Mouse (Mus musculus): ENCODE measurements at regions not wholly inside any gene's neighbourhood (a gene's known extent, or its start where the extent isn't known, plus 50 kb on each side); places are given as distances from the start of the nearest gene placed in this dataset.

GRCm38 (mm10) chr17:63757896-63758695 lies 104.8 kb upstream of the Fer start:
- H3K9me3 ChIP-seq (ENCODE audit: control insufficient read depth, low read depth, low read length), result no peaks in the 10 kb centered on the region
- H3K4me3 ChIP-seq (ENCODE audit: low read depth, low read length), result no peak overlapping the region
- WGBS, result 73% methylated on average over 13 of the region's 13 CpGs
- no peak overlapping the region for H3K27ac ChIP-seq (ENCODE audit: low read length)
- no peaks in the 10 kb centered on the region for H3K36me3 ChIP-seq (ENCODE audit: control insufficient read depth, insufficient read depth, low read length)
- no peak overlapping the region for H3K4me2 ChIP-seq (replicated peaks; ENCODE audit: low read depth, low read length)
- no peaks in the 10 kb centered on the region for H3K4me1 ChIP-seq (ENCODE audit: control insufficient read depth, insufficient read depth, low read length)
- no peak for ATAC-seq (ENCODE audit: insufficient number of reproducible peaks, insufficient read depth, low FRiP score, low read depth)
- no peaks in the 10 kb centered on the region for H3K27me3 ChIP-seq (ENCODE audit: control insufficient read depth, insufficient read depth, low read length)
- H3K9ac ChIP-seq (replicated peaks; ENCODE audit: low read depth, low read length), result no peak overlapping the region

DNA sequence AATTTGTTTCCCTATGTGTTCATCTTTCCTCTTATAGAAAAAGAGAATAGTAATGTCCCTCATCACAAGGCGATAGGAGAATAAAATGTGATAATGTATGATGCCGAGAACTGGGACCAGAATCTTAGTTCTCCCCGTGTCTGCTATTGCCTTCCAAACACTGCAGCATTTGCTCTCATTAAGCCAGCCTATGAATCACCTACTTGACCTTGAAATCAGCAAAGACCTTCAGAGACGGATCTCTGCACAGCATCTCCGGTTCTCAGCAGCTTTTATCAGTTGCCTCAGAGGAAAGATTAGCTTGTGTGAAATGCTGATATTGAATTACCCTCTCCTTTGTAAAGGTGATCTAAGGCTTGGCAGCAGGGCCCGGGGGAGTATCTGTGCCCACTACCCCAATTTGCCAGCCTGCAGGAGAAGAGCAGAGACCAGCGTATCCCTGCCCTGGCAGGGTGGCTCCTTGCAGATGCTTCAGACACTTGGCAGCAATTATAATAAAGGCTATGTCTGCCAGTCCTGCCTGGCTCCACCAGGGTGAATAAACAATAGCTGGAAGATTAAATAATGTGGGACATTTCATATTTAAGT lies 104.0 kb upstream of the Fer start:
- H3K9ac ChIP-seq (replicated peaks; ENCODE audit: low read depth, low read length), result no peak overlapping the region
- ATAC-seq (ENCODE audit: insufficient number of reproducible peaks, insufficient read depth, low FRiP score, low read depth), result no peak
- 62% methylated on average over 7 of the region's 7 CpGs for WGBS
- H3K9me3 ChIP-seq (ENCODE audit: control insufficient read depth, low read depth, low read length), result no peaks in the 10 kb centered on the region
- H3K27me3 ChIP-seq (ENCODE audit: control insufficient read depth, insufficient read depth, low read length), result no peaks in the 10 kb centered on the region
- no peak overlapping the region for H3K4me2 ChIP-seq (replicated peaks; ENCODE audit: low read depth, low read length)
- H3K36me3 ChIP-seq (ENCODE audit: control insufficient read depth, insufficient read depth, low read length), result no peaks in the 10 kb centered on the region
- no peaks in the 10 kb centered on the region for H3K4me1 ChIP-seq (ENCODE audit: control insufficient read depth, insufficient read depth, low read length)
- H3K27ac ChIP-seq (ENCODE audit: low read length), result no peak overlapping the region
- no peak overlapping the region for H3K4me3 ChIP-seq (ENCODE audit: low read depth, low read length)

- no peaks in the 10 kb centered on the region for H3K4me1 ChIP-seq (ENCODE audit: control insufficient read depth, insufficient read depth, low read length)
- no peaks in the 10 kb centered on the region for H3K27me3 ChIP-seq (ENCODE audit: control insufficient read depth, insufficient read depth, low read length)
- no peak overlapping the region for H3K9ac ChIP-seq (replicated peaks; ENCODE audit: low read depth, low read length)
- H3K4me2 ChIP-seq (replicated peaks; ENCODE audit: low read depth, low read length), result no peak overlapping the region
- H3K4me3 ChIP-seq (ENCODE audit: low read depth, low read length), result no peak overlapping the region
- ATAC-seq (ENCODE audit: insufficient number of reproducible peaks, insufficient read depth, low FRiP score, low read depth), result no peak
- H3K36me3 ChIP-seq (ENCODE audit: control insufficient read depth, insufficient read depth, low read length), result no peaks in the 10 kb centered on the region
- no peak overlapping the region for H3K27ac ChIP-seq (ENCODE audit: low read length)
- H3K9me3 ChIP-seq (ENCODE audit: control insufficient read depth, low read depth, low read length), result no peaks in the 10 kb centered on the region
- 92% methylated on average over 5 of the region's 5 CpGs for WGBS
Observed at GRCm38 (mm10) chr17:63761058-63761457, 101.8 kb upstream of the Fer start.

DNA sequence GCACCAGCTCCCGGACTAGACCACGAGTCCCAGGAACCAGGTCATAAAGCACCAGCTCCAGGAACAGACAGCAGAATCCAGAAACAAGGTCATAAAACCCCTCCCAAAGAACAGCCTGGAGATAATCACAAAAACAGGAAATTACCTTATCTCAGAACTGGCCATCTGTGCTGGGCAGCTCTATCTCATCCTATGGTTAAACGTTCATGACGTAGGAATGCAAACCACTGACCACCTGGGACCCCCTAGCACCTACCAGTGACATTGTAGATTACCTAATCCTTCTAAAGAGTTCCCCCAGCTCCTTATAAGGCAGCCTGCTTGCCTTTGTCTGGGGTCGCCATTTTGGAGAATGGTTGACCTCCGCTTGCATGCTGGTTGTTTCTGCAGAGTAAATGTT lies 91.8 kb upstream of the Fer start:
- Histone ChIP-seq H3K4me3 (ENCODE audit: low read depth, low read length) (no peak overlapping the region), H3K27me3 (ENCODE audit: control insufficient read depth, insufficient read depth, low read length) (no peaks in the 10 kb centered on the region), H3K4me1 (ENCODE audit: control insufficient read depth, insufficient read depth, low read length) (no peaks in the 10 kb centered on the region), H3K4me2 (replicated peaks; ENCODE audit: low read depth, low read length) (no peak overlapping the region), H3K9ac (replicated peaks; ENCODE audit: low read depth, low read length) (no peak overlapping the region), H3K27ac (ENCODE audit: low read length) (no peak overlapping the region), H3K36me3 (ENCODE audit: control insufficient read depth, insufficient read depth, low read length) (no peaks in the 10 kb centered on the region), H3K9me3 (ENCODE audit: control insufficient read depth, low read depth, low read length) (no peaks in the 10 kb centered on the region)
- 76% methylated on average over 6 of the region's 6 CpGs for WGBS
- no peak for ATAC-seq (ENCODE audit: insufficient number of reproducible peaks, insufficient read depth, low FRiP score, low read depth)

DNA sequence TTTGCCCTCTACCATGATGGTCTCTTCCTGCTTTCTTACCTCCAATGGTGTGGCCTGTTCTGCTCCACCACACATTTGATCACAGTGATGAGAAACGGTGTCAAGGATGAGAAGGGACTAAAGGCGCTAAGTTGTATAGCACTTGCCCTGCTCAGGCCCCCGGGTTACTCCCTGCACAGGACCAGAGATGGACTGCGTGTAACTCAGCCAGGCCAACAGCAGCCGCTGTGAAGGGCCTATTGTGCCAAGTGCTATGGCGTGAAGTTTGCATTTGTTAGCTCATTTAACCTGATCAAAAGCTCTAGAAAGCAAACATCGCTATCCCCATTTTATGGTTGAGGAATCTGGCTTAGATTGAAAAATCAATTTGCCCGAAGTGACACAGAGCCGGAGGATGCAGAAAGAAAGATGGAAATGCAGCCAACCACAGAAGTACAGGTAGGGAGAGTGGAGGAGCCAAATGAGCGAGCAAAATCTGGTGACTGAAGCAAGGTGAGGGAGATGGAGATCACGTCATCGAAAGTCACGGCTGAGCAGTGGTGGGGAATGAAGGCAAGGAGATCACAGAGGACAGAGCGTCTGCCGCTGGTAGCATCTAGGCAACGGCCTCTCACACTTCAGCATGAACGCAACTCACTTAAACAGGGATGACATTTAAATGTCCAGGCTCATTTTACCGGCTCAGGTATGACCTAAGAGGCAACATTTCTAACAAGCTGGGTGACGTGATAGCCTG lies 78.3 kb upstream of the Fer start:
- Histone ChIP-seq H3K9me3 (ENCODE audit: control insufficient read depth, low read depth, low read length) (no peaks in the 10 kb centered on the region), H3K4me3 (ENCODE audit: low read depth, low read length) (no peak overlapping the region), H3K36me3 (ENCODE audit: control insufficient read depth, insufficient read depth, low read length) (no peaks in the 10 kb centered on the region), H3K4me2 (replicated peaks; ENCODE audit: low read depth, low read length) (no peak overlapping the region), H3K4me1 (ENCODE audit: control insufficient read depth, insufficient read depth, low read length) (no peaks in the 10 kb centered on the region), H3K27ac (ENCODE audit: low read length) (no peak overlapping the region), H3K27me3 (ENCODE audit: control insufficient read depth, insufficient read depth, low read length) (no peaks in the 10 kb centered on the region), H3K9ac (replicated peaks; ENCODE audit: low read depth, low read length) (no peak overlapping the region)
- WGBS, result 86% methylated on average over 19 of the region's 19 CpGs
- ATAC-seq (ENCODE audit: insufficient number of reproducible peaks, insufficient read depth, low FRiP score, low read depth), result no peak

DNA sequence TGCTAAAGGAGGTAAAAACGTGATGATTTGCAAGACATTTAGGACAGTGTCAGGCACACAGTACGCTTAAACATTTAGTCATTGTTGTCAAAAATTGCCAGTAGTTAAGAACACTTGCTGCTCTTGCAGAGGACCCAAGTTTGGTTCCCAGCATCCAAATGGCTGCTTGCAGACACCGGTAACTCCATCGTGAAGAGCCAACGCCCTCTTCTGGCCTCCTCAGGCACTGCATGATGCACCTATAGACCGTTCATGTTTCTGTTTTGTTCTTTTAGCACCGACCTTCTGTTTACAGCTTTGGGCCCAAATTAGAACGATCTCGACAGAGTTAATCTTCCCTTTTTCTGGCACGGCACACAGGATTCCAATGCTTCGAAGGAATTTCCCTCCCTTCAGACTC lies 76.4 kb upstream of the Fer start:
- H3K27ac ChIP-seq (ENCODE audit: low read length), result no peak overlapping the region
- H3K9ac ChIP-seq (replicated peaks; ENCODE audit: low read depth, low read length), result no peak overlapping the region
- H3K36me3 ChIP-seq (ENCODE audit: control insufficient read depth, insufficient read depth, low read length), result no peaks in the 10 kb centered on the region
- no peak overlapping the region for H3K4me3 ChIP-seq (ENCODE audit: low read depth, low read length)
- H3K4me1 ChIP-seq (ENCODE audit: control insufficient read depth, insufficient read depth, low read length), result no peaks in the 10 kb centered on the region
- ATAC-seq (ENCODE audit: insufficient number of reproducible peaks, insufficient read depth, low FRiP score, low read depth), result no peak
- WGBS, result 74% methylated on average over 11 of the region's 11 CpGs
- no peaks in the 10 kb centered on the region for H3K27me3 ChIP-seq (ENCODE audit: control insufficient read depth, insufficient read depth, low read length)
- H3K9me3 ChIP-seq (ENCODE audit: control insufficient read depth, low read depth, low read length), result no peaks in the 10 kb centered on the region
- no peak overlapping the region for H3K4me2 ChIP-seq (replicated peaks; ENCODE audit: low read depth, low read length)

DNA sequence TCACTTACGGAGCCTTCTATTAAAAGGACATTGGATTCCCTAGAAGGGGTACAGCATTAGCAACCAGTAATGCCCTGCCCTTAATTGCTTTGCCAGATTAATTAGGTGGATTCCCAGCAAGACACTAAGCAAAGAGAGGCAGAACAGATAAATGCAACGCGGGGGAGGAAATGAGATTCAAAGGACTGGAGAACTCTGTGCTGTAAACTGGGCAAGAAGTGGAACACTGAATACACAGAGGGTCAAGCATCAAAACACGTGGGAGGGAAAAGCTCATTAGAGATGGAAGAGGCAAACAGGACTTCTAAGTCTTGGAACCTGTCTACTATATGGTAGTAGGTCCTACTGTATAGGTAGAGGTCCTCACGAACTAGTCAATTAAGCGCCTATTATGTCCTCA lies 68.5 kb upstream of the Fer start:
- Histone ChIP-seq H3K4me3 (ENCODE audit: low read depth, low read length) (no peak overlapping the region), H3K27ac (ENCODE audit: low read length) (no peak overlapping the region), H3K27me3 (ENCODE audit: control insufficient read depth, insufficient read depth, low read length) (no peaks in the 10 kb centered on the region), H3K9ac (replicated peaks; ENCODE audit: low read depth, low read length) (no peak overlapping the region), H3K36me3 (ENCODE audit: control insufficient read depth, insufficient read depth, low read length) (no peaks in the 10 kb centered on the region), H3K4me2 (replicated peaks; ENCODE audit: low read depth, low read length) (no peak overlapping the region), H3K9me3 (ENCODE audit: control insufficient read depth, low read depth, low read length) (no peaks in the 10 kb centered on the region), H3K4me1 (ENCODE audit: control insufficient read depth, insufficient read depth, low read length) (no peaks in the 10 kb centered on the region)
- ATAC-seq (ENCODE audit: insufficient number of reproducible peaks, insufficient read depth, low FRiP score, low read depth), result no peak
- WGBS, result 80% methylated on average over 6 of the region's 6 CpGs

DNA sequence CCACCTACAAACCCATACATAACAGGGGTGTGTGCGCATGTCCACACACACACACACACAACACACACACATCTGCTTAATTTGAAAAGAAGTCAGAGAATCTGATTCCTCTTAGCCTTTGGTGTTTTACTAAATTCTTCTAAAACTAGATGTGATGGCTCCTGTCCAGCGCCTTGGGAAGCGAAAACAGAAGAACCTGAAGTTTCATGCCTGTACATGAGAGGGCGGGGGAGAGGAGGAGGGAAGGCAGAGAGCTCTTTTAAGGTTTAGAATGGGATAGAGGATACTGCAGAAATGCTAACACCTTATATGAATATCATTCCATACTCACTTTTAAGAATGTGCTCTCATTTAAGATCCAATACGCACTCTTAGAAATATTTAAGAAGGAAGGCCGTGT lies 64.5 kb upstream of the Fer start:
- 82% methylated on average over 6 of the region's 6 CpGs for WGBS
- H3K4me3 ChIP-seq (ENCODE audit: low read depth, low read length), result no peak overlapping the region
- H3K9ac ChIP-seq (replicated peaks; ENCODE audit: low read depth, low read length), result no peak overlapping the region

More for the DNA sequence above, 64.5 kb upstream of the Fer start:
- H3K36me3 ChIP-seq (ENCODE audit: control insufficient read depth, insufficient read depth, low read length), result no peaks in the 10 kb centered on the region
- H3K4me2 ChIP-seq (replicated peaks; ENCODE audit: low read depth, low read length), result no peak overlapping the region
- no peak overlapping the region for H3K27ac ChIP-seq (ENCODE audit: low read length)
- no peaks in the 10 kb centered on the region for H3K27me3 ChIP-seq (ENCODE audit: control insufficient read depth, insufficient read depth, low read length)
- no peak for ATAC-seq (ENCODE audit: insufficient number of reproducible peaks, insufficient read depth, low FRiP score, low read depth)
- H3K9me3 ChIP-seq (ENCODE audit: control insufficient read depth, low read depth, low read length), result no peaks in the 10 kb centered on the region
- H3K4me1 ChIP-seq (ENCODE audit: control insufficient read depth, insufficient read depth, low read length), result no peaks in the 10 kb centered on the region

Measured in stomach, embryonic 14.5 days (tissue).